Comparison of ENCODE assay signal across 22 mouse cellular contexts in genomic region chr9:20787992-20788391, GRCm38 (mm10). TPM values are rescaled to one million over a fixed set of nuclear protein-coding genes. Genes with fewer than 3 reads are reported as not detected.
"Had no signal": no experiment of that assay in that cellular context is flagged by ENCODE, and none has a peak within 500 bp of the region (broad histone marks: within the 10 kb centered on the region; RNA-seq: fewer than 3 reads in every experiment).

No protein-coding gene starts in this region.

- H3K36me3 ChIP-seq: limb, embryonic 13.5 days; liver, embryonic 15.5 days; midbrain, embryonic 10.5 days; neural tube, embryonic 13.5 days had no signal

- H3K4me2 ChIP-seq: limb, embryonic 13.5 days; liver, embryonic 15.5 days; lung, embryonic 14.5 days; neural tube, embryonic 13.5 days had no signal

- H3K4me3 ChIP-seq: limb, embryonic 13.5 days; liver, embryonic 15.5 days; midbrain, embryonic 10.5 days; neural tube, embryonic 13.5 days had no signal

- DNase-seq: kidney, postnatal 25 days; layer of hippocampus, adult 9-11 months; left cerebral cortex, postnatal 4 days; lung, embryonic 14.5 days; lung, postnatal 10 days; lung, postnatal 4 days; right cerebral cortex, adult 18-20 months; right cerebral cortex, postnatal 25 days; thymus, adult 18-20 months; thymus, postnatal 14 days had no signal

- H3K9ac ChIP-seq: limb, embryonic 13.5 days; liver, embryonic 15.5 days; lung, embryonic 14.5 days; neural tube, embryonic 13.5 days had no signal

- H3K27me3 ChIP-seq: neural tube, embryonic 13.5 days had no signal

- H3K27ac ChIP-seq: limb, embryonic 13.5 days; liver, embryonic 15.5 days; midbrain, embryonic 10.5 days; neural tube, embryonic 13.5 days had no signal

- H3K9me3 ChIP-seq: liver, embryonic 15.5 days; neural tube, embryonic 13.5 days had no signal

- ATAC-seq: midbrain, embryonic 16.5 days had no signal

- H3K4me1 ChIP-seq: liver, embryonic 15.5 days; neural tube, embryonic 13.5 days had no signal

RNA-seq across cellular contexts. Expression of gene Rdh8, which starts 30.3 kb away (rescaled TPM):
- total RNA-seq: left cerebral cortex, adult 18-20 months; left cerebral cortex, postnatal 10 days; left cerebral cortex, postnatal 4 days; liver, adult 2 months; megakaryocyte, adult 5-6 weeks had no signal
- polyA plus RNA-seq: kidney, embryonic 16.5 days; limb, embryonic 13.5 days; liver, adult 2 months; liver, embryonic 15.5 days; lung, embryonic 14.5 days; midbrain, embryonic 10.5 days; midbrain, embryonic 16.5 days; neural tube, embryonic 13.5 days; small intestine, adult 2 months; stomach, embryonic 16.5 days had no signal

RNA-seq across cellular contexts. Expression of gene Olfm2, which starts 41.8 kb away (rescaled TPM):
- total RNA-seq: megakaryocyte, adult 5-6 weeks had no signal
